Mouse (Mus musculus) frontal cortex, postnatal 14 days (tissue): Measurements from ENCODE around the gene Vcam1.
A peak's percentile ranks its signal among the peaks of the same experiment; 100 is the strongest.

Experiments
- DNase-seq, 2 experiments: peaks; one replicate each; pipeline ENCODE4 v3.0.0; 2022; ENCODE audit warnings: low spot score in 2 of 2

Vcam1 gene

GRCm38 (mm10) chr3:116129259-116129738 lies at the start of gene Vcam1:
Vcam1 (minus strand) TSS chr3:116129688.
- peak; percentile 34 to 46 for DNase-seq

- no peak for DNase-seq
These were observed 45.6 kb upstream of the Vcam1 start for GRCm38 (mm10) chr3:116175106-116175505.

GRCm38 (mm10) chr3:116171461-116171860 lies 42.0 kb upstream of the Vcam1 start:
- DNase-seq: no peak

DNA sequence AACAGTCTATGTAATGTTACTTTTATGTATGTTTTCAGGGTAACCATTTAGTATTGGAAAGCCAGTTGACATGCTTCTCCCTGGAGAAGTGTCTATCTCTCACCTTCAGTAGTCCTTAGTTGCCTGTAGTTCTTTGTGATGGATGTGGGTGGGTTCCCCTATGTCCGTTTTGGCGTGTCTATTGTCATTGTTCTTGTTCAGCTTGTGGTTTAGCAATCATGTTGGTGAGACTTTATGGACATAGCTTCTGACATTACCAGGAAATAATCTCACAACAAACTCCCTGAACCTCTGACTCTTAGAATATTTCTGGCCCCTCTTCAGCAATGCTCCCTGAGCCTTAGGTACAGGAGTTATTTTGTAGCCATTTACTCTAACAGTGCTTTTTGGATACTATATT lies 38.6 kb upstream of the Vcam1 start:
- DNase-seq: no peak

- DNase-seq: no peak
These were observed 36.8 kb upstream of the Vcam1 start for GRCm38 (mm10) chr3:116166296-116166695.

GRCm38 (mm10) chr3:116165030-116165429 lies 35.5 kb upstream of the Vcam1 start:
- no peak for DNase-seq

DNA sequence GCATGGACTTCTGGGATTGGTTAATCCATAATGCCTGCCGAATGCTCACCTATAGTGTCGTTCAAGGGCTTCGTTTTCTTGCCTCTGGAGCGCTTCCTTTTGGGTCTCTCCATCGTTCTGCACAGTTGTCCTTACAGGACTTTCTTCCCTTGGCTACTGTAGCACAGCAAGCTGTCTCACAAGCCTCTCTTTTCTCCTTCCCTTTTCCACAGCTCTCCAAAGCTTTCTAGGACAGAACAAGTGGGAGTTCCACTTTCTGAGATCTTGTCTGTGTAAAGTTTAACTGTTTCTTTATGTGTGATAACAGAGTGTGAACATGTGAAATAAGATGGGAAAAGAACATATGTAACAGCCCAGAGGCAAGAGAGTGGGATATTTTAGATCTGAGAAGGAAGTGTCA lies 34.0 kb upstream of the Vcam1 start:
- DNase-seq: no peak

- no peak for DNase-seq
These were observed 32.7 kb upstream of the Vcam1 start for GRCm38 (mm10) chr3:116162097-116162666.

DNA sequence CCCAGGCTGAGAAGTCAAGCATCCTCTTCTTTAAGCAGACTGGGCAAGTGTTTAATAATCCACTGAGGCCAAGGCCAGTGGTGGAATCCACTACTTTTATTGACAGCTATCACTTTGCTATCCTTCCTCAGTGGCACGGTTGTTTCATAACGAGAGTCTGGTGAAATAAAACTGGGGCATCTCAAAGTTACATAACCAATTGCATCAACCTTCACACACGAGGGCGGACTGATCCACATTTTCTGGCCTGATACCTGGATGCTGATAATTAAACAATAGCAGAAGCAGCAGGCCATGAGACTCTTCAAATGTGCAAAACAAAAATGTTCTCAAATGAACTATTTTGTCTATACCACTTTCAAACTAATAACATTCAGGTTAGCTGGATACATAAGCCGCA lies 29.9 kb upstream of the Vcam1 start:
- no peak for DNase-seq

- DNase-seq: no peak
These were observed 28.0 kb upstream of the Vcam1 start for GRCm38 (mm10) chr3:116157447-116157990.

DNA sequence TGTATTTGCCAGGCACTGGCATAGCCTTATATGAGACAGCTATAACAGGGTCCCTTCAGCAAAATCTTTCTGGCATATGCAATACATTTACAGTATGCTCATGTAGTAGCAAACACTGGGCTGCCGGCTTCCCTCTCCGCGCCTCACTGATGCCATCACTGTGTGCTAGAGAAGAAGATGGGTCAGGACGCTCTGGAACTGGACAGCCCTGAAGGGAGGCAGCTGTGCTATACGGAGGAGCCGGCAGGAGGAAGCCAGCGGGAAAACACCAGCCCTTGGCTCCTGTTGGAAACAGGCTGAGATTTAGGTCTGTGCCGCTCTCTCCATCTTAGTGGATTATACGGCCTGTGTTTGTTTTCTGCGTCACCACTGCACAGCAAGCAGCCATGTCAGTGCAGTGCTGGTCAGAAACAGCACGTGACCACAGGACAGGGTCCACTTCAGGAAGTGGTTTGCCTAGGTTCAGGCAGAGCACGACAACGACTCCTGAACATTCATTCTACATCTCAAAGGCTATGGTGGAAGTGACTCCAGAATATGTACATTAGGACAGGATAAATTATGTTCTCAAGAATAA lies 20.7 kb upstream of the Vcam1 start:
- DNase-seq: no peak

DNA sequence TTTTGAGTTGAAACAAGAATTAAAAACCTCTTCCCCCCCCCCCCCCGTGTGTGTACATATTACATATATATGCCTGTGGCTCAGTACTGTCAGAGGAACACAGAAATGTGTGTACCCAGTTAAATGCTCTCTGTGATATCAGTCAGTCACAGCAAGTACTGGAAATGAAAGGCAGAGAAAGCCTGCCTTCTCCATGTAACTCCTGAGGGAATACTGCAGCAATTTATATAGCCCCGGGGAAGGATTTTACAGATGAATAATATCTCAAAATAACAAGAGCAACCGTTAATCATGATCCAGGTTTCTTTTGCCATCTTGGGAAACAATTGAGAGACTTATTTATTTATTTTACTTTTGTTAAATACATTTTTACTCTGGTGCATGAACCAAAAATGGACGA lies 19.6 kb upstream of the Vcam1 start:
- no peak for DNase-seq

- no peak for DNase-seq
These were observed 19.2 kb upstream of the Vcam1 start for GRCm38 (mm10) chr3:116148676-116149075.

DNA sequence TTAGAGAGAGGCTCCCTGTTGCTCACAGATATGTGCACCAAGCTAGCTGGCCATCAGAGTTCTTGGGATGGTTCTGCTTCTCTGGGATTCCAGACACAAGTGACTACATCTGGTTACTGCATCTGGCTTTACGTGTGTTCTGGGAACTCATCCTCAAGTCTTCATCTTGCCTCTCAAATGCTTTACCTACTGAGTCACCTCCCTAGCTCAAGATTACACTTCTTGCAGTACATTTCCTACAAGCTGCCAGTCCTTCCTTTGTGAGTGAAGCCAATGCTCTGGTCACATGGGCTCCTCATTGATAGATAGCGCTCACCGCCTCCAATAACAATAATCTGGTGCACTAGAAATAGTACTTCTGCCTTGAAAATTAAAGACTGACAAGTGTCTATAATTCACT lies 11.7 kb upstream of the Vcam1 start:
- no peak for DNase-seq

GRCm38 (mm10) chr3:116139000-116139399 lies 9.5 kb upstream of the Vcam1 start:
- DNase-seq: no peak

- DNase-seq: no peak
These were observed 8.6 kb upstream of the Vcam1 start for GRCm38 (mm10) chr3:116138081-116138480.

DNA sequence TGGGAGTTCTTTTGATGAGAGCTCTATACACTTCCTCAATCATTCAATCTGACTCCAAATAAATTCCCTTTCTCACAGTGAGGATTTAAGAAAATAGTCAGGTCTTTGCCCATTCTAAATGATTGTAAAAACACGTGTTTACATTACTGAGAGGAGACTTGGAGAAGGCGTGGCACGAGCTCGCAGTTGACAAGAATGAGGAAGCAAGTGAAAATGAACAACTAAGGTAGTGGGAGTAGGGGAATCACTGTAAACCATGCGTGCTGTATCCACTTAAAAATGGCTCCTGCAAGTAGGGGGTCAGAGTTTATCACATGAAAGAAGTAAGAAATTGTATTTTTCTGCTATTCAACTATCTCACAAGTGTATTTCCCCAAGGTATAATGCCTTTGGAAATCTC lies 3.9 kb upstream of the Vcam1 start:
- no peak for DNase-seq

DNA sequence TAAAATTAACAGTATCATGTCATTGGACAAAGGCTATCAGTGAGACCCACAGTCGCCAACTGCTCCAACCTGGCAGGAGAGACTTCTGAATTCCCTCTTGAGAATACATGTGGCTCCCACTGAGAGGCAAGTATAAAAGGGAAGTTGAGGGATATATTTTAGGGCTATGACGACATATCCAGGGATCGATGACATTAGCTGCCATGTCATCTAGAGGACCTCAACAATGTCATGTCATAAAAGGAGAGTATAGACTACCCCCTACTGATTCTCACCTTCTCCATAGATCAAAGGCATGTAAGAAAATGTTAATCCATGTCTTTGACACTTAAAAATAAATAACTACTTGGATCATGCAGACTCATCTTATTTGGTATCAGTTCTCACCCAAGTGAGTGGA lies 1.2 kb upstream of the Vcam1 start:
- DNase-seq: no peak

GRCm38 (mm10) chr3:116129841-116130595 lies 530 bp upstream of the Vcam1 start:
- DNase-seq: no peak

GRCm38 (mm10) chr3:116128311-116129204 lies 930 bp downstream of the Vcam1 start:
- no peak for DNase-seq

DNA sequence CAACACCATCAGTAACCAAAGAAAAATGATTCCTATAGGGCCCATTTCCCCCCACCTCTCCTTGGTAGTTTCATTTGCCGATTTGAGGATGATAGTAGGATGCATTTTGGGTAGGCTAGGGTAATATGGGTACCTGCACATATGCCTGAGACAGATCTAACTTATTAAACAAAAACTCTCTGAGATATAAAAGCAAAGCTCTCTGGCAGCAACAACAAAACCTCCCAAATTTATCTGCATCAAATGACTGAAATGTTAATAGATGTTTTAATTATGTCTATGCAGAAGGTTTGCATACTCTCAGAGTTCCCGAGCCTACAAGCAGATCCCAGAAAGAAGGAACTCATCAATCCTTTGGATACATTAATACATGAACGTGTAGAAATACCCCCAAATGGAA lies 1.7 kb downstream of the Vcam1 start:
- DNase-seq: no peak

DNA sequence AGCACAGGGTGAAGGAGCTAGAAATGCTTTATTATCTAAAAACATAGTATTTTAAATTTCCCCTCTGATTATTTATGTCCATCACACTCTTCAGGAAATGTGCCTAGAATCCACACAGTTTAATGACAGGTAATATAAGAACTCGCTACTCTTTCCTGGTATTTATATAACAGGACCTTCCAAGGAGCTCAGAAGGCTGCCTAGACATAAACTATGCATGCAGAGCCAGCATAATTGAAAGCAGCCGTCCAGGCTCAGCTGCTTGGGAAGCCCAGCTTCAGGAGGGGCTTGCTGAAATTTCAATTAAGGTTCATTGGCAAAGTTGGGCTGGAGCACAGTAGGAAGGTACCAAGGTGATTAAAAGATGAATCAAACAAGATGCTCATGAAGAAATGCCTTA lies 2.2 kb downstream of the Vcam1 start:
- no peak for DNase-seq
